Mouse (Mus musculus) heart, embryonic 11.5 days (tissue): ENCODE data around the gene Gdf1. TPM values are rescaled to one million over a fixed set of nuclear protein-coding genes. Genes with fewer than 3 reads are reported as not detected.
A peak's percentile ranks its signal among the peaks of the same experiment; 100 is the strongest.

Source experiments
- ATAC-seq: fragments of 200-750 bp; cut with Nextera tagmentation; replicated peaks from 2 replicates; pipeline ENCODE4 v1.8.0; 2017; ENCODE audit warnings: moderate library complexity; ENCODE audit not compliant: insufficient number of reproducible peaks, low FRiP score, low TSS enrichment
- H3K27ac ChIP-seq: fragments of 300-500 bp; sonication (generic); 2 replicates; pipeline ENCODE4 v1.5.1; 2014; ENCODE audit warnings: mild to moderate bottlenecking, low read depth, low read length
- H3K27me3 ChIP-seq: fragments of 300-500 bp; sonication (generic); 2 replicates; pipeline ENCODE4 v1.6.1; 2014; ENCODE audit warnings: mild to moderate bottlenecking, low read length, mixed read lengths; ENCODE audit not compliant: control insufficient read depth, insufficient read depth
- H3K36me3 ChIP-seq: fragments of 300-500 bp; sonication (generic); 2 replicates; pipeline ENCODE4 v1.6.1; 2014; ENCODE audit warnings: mild to moderate bottlenecking, low read length, moderate library complexity, mixed read lengths; ENCODE audit not compliant: control insufficient read depth, insufficient read depth
- H3K4me1 ChIP-seq: fragments of 300-500 bp; sonication (generic); 2 replicates; pipeline ENCODE4 v1.6.1; 2014; ENCODE audit warnings: low read length; ENCODE audit not compliant: control insufficient read depth, insufficient read depth
- H3K4me2 ChIP-seq: fragments of 300-500 bp; sonication (generic); 2 replicates; pipeline ENCODE4 v1.6.1; 2014; ENCODE audit warnings: mild to moderate bottlenecking, moderate library complexity
- H3K4me3 ChIP-seq: fragments of 300-500 bp; sonication (generic); 2 replicates; pipeline ENCODE4 v1.5.1; 2014; ENCODE audit warnings: low read depth, low read length
- H3K9ac ChIP-seq: fragments of 300-500 bp; sonication (generic); 2 replicates; pipeline ENCODE4 v1.6.1; 2014; ENCODE audit warnings: mild to moderate bottlenecking, low read depth, low read length, moderate library complexity
- H3K9me3 ChIP-seq: fragments of 300-500 bp; sonication (generic); replicated peaks from 2 replicates; pipeline ENCODE4 v1.6.1; 2016; ENCODE audit warnings: low read length; ENCODE audit not compliant: control insufficient read depth
- WGBS: fragments of 180-500 bp; shearing (Covaris S2); extraction: QIAGEN DNeasy Blood & Tissue Kit; methylation state at CpG from one replicate; pipeline ENCODE4 v1.1.7; 2014; ENCODE audit not compliant: insufficient replicate concordance; 5-methylcytosine and 5-hydroxymethylcytosine counted together
- polyA plus RNA-seq: library from polyadenylated mRNA; unstranded; fragments of >200 nt; fragmentation: Nextera tagmentation; extraction: Ambion mirVana; gene quantifications from 2 replicates; pipeline ENCODE4 v1.2.1, GENCODE M21; 2014

Gdf1 gene
- polyA plus RNA-seq, 1 experiment from 2014 or later: 1.7 TPM

GRCm38 (mm10) chr8:70364066-70364465 lies 34.4 kb downstream of the Gdf1 start:
- Histone ChIP-seq H3K27ac (no peak overlapping the region), H3K4me1 (no peaks in the 10 kb centered on the region), H3K9me3 (no peaks in the 10 kb centered on the region), H3K9ac (no peak overlapping the region), H3K36me3 (no peaks in the 10 kb centered on the region), H3K4me3 (no peak overlapping the region), H3K4me2 (no peak overlapping the region), H3K27me3 (peaks cover 8% of the 10 kb centered on the region; the same call in 1 of the 2 replicates)
- peak; percentile 33; the same call in 1 of the 2 replicates for ATAC-seq
- WGBS: 43% methylated on average over 5 of the region's 5 CpGs

GRCm38 (mm10) chr8:70366588-70366987 lies 37.0 kb downstream of the Gdf1 start:
- Histone ChIP-seq H3K9ac (no peak overlapping the region), H3K4me2 (no peak overlapping the region)
- WGBS: 72% methylated on average over 5 of the region's 5 CpGs

GRCm38 (mm10) chr8:70370476-70370875 lies 40.9 kb downstream of the Gdf1 start:
- no peaks in the 10 kb centered on the region for H3K9me3 ChIP-seq
- H3K4me3 ChIP-seq: no peak overlapping the region
- no peak overlapping the region for H3K27ac ChIP-seq
- ATAC-seq: no peak
- 71% methylated on average over 7 of the region's 7 CpGs for WGBS
- no peak overlapping the region for H3K9ac ChIP-seq
- peaks cover 44% of the 10 kb centered on the region for H3K27me3 ChIP-seq
- H3K36me3 ChIP-seq: no peaks in the 10 kb centered on the region
- H3K4me1 ChIP-seq: peaks cover 21% of the 10 kb centered on the region
- no peak overlapping the region for H3K4me2 ChIP-seq

More at GRCm38 (mm10) chr8:70366588-70366987, 37.0 kb downstream of the Gdf1 start:
- no peaks in the 10 kb centered on the region for H3K4me1 ChIP-seq
- H3K27me3 ChIP-seq: peaks cover 10% of the 10 kb centered on the region
- H3K4me3 ChIP-seq: no peak overlapping the region
- no peaks in the 10 kb centered on the region for H3K9me3 ChIP-seq
- ATAC-seq: no peak
- H3K27ac ChIP-seq: no peak overlapping the region
- H3K36me3 ChIP-seq: no peaks in the 10 kb centered on the region

- 34% methylated on average over 6 of the region's 6 CpGs for WGBS
- Histone ChIP-seq H3K27me3 (peaks cover 56% of the 10 kb centered on the region), H3K9ac (0 out of 2 replicates have a peak overlapping the region, but pooled peaks have one; percentile 28), H3K9me3 (no peaks in the 10 kb centered on the region), H3K4me2 (no peak overlapping the region), H3K27ac (peak overlapping the region; percentile 35; the same call in 1 of the 2 replicates), H3K36me3 (no peaks in the 10 kb centered on the region), H3K4me3 (no peak overlapping the region), H3K4me1 (peaks cover 22% of the 10 kb centered on the region)
- no peak for ATAC-seq
These were observed 42.3 kb downstream of the Gdf1 start for GRCm38 (mm10) chr8:70371951-70372350.

- Histone ChIP-seq H3K36me3 (no peaks in the 10 kb centered on the region), H3K4me3 (peak within 1 kb of the TSS; percentile 26), H3K4me2 (peak within 1 kb of the TSS; percentile 65), H3K4me1 (peaks cover 22% of the 10 kb centered on the region), H3K27me3 (peaks cover 71% of the 10 kb centered on the region), H3K27ac (no peak within 1 kb of the TSS), H3K9ac (no peak within 1 kb of the TSS; the same call in 1 of the 2 replicates), H3K9me3 (no peaks in the 10 kb centered on the region)
- no peak for ATAC-seq
- WGBS: 3% methylated on average over 47 of the region's 47 CpGs
These were observed 44.0 kb downstream of the Gdf1 start, which contains the start of gene Comp for GRCm38 (mm10) chr8:70373397-70374317. Comp (plus strand) TSS chr8:70373558.

GRCm38 (mm10) chr8:70374318-70374927 lies 44.8 kb downstream of the Gdf1 start:
- Histone ChIP-seq H3K4me1 (peaks cover 22% of the 10 kb centered on the region), H3K4me2 (peak overlapping the region; percentile 65), H3K36me3 (no peaks in the 10 kb centered on the region), H3K27me3 (peaks cover 79% of the 10 kb centered on the region), H3K4me3 (peak overlapping the region; percentile 26), H3K9me3 (no peaks in the 10 kb centered on the region), H3K9ac (no peak overlapping the region), H3K27ac (no peak overlapping the region)
- peak; percentile 33 for ATAC-seq
- 1% methylated on average over 41 of the region's 53 CpGs for WGBS

- Histone ChIP-seq H3K9ac (no peak overlapping the region), H3K9me3 (no peaks in the 10 kb centered on the region), H3K4me2 (peak overlapping the region; percentile 65; the same call in 1 of the 2 replicates), H3K27ac (no peak overlapping the region), H3K27me3 (peaks cover 80% of the 10 kb centered on the region), H3K4me1 (peaks cover 22% of the 10 kb centered on the region), H3K4me3 (peak overlapping the region; percentile 26; the same call in 1 of the 2 replicates), H3K36me3 (no peaks in the 10 kb centered on the region)
- 0 out of 2 replicates have a peak, but pooled peaks have one; percentile 5 for ATAC-seq
- WGBS: 6% methylated on average over 35 of the region's 35 CpGs
These were observed 45.7 kb downstream of the Gdf1 start for GRCm38 (mm10) chr8:70375212-70375859.

- peak overlapping the region; percentile 28 for H3K4me3 ChIP-seq
These were observed 46.7 kb downstream of the Gdf1 start for GRCm38 (mm10) chr8:70376275-70376741.

More at GRCm38 (mm10) chr8:70376275-70376741, 46.7 kb downstream of the Gdf1 start:
- Histone ChIP-seq H3K9ac (no peak overlapping the region), H3K4me1 (peaks cover 22% of the 10 kb centered on the region), H3K27ac (no peak overlapping the region), H3K36me3 (no peaks in the 10 kb centered on the region), H3K27me3 (peaks cover 80% of the 10 kb centered on the region), H3K4me2 (peak overlapping the region; percentile 39), H3K9me3 (no peaks in the 10 kb centered on the region)
- WGBS: 8% methylated on average over 37 of the region's 37 CpGs
- ATAC-seq: no peak
